Mouse (Mus musculus): ENCODE measurements around the gene Pla2g4a. TPM values are rescaled to one million over a fixed set of nuclear protein-coding genes. Genes with fewer than 3 reads are reported as not detected.

Gene Pla2g4a
- polyA plus RNA-seq, 1 experiment, result 0.42 TPM

DNA sequence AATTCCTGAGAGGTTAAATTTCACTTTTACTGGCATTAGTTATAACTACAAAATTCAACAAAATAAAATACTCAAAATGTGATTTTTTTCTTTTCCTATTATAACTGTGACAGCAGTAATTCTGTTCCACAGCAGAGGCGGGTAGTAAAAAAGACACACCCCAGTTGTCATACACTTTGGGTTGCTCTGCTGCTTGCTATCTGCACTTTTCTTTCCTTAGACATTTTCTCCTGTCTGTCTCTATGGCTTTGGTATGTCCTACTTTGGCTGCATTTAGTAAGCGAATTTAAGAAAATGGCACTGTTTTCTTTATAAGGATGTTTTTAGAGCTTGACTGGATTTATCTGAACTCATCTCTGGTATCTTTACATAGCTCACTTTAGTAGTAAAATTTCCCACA is 98.9 kb downstream of the Pla2g4a start:
- Histone ChIP-seq H3K27me3 (ENCODE audit: control insufficient read depth, insufficient read depth, low read length) (no peaks in the 10 kb centered on the region), H3K27ac (ENCODE audit: insufficient read depth, low read depth, low read length) (no peak overlapping the region), H3K36me3 (ENCODE audit: control insufficient read depth, insufficient read depth, low read length) (no peaks in the 10 kb centered on the region), H3K4me1 (ENCODE audit: control insufficient read depth, insufficient read depth, insufficient read length, low read length) (no peaks in the 10 kb centered on the region), H3K4me3 (ENCODE audit: low read depth, low read length) (no peak overlapping the region)
- TF ChIP-seq POLR2A (IDR thresholded peaks at IDR 0.05; ENCODE audit: low read depth, low read length) (no peak), CTCF (IDR thresholded peaks at IDR 0.05; ENCODE audit: extremely low read depth, insufficient read length, insufficient replicate concordance, low read depth, low read length) (no peak)
- 78% methylated on average over 2 of the region's 2 CpGs for WGBS

DNA sequence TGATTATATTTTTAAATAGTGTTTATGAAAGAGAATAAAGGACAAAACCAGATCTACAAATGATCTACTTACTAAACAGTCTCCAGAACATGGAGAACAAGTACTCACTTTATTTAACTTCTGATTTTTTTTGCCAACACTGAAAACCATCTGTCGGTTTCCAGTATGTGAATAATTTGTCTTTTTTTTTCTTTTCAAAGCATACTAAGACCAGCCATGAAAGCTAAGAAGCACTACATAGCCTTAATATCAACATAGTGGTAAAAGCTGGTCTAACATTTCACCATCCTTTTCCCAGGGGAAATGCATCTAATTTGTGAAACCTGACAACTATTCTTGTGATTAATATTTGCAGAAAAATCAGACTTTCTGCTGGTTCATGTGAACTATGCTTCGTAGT is 99.5 kb downstream of the Pla2g4a start:
- Histone ChIP-seq H3K4me1 (ENCODE audit: control insufficient read depth, insufficient read depth, insufficient read length, low read length) (no peaks in the 10 kb centered on the region), H3K27me3 (ENCODE audit: control insufficient read depth, insufficient read depth, low read length) (no peaks in the 10 kb centered on the region), H3K27ac (ENCODE audit: insufficient read depth, low read depth, low read length) (no peak overlapping the region), H3K4me3 (ENCODE audit: low read depth, low read length) (no peak overlapping the region), H3K36me3 (ENCODE audit: control insufficient read depth, insufficient read depth, low read length) (no peaks in the 10 kb centered on the region)
- 85% methylated on average over 2 of the region's 2 CpGs for WGBS
- no peak for TF ChIP-seq POLR2A (IDR thresholded peaks at IDR 0.05; ENCODE audit: low read depth, low read length)
- no peak for TF ChIP-seq CTCF (IDR thresholded peaks at IDR 0.05; ENCODE audit: extremely low read depth, insufficient read length, insufficient replicate concordance, low read depth, low read length)

DNA sequence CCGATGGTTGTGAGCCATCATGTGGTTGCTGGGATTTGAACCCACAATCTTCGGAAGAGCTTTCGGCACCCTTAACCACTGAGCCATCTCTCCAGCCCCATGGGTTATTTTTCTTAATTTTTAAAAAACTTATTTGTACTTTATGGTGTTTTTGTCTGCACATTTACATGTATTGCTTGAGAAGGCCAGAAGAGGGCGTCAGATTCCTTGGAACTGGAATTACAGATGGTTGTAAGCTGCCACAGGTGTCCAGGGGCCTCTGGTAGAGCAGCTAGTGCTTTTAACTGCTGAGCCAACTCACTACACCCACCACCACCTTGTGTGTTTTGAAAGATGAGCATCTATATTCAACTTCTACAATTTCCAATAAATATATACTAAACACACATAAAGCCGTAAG is 102.4 kb downstream of the Pla2g4a start:
- Histone ChIP-seq H3K4me1 (ENCODE audit: control insufficient read depth, insufficient read depth, insufficient read length, low read length) (no peaks in the 10 kb centered on the region), H3K4me3 (ENCODE audit: low read depth, low read length) (no peak overlapping the region), H3K27ac (ENCODE audit: insufficient read depth, low read depth, low read length) (no peak overlapping the region), H3K27me3 (ENCODE audit: control insufficient read depth, insufficient read depth, low read length) (no peaks in the 10 kb centered on the region), H3K36me3 (ENCODE audit: control insufficient read depth, insufficient read depth, low read length) (0 out of 2 replicates have a peak, but pooled peaks cover 1% of the 10 kb centered on the region)
- 78% methylated on average over 5 of the region's 5 CpGs for WGBS
- TF ChIP-seq CTCF (IDR thresholded peaks at IDR 0.05; ENCODE audit: extremely low read depth, insufficient read length, insufficient replicate concordance, low read depth, low read length), result peak; percentile 28; the same call in 1 of the 2 replicates
- no peak for TF ChIP-seq POLR2A (IDR thresholded peaks at IDR 0.05; ENCODE audit: low read depth, low read length)

DNA sequence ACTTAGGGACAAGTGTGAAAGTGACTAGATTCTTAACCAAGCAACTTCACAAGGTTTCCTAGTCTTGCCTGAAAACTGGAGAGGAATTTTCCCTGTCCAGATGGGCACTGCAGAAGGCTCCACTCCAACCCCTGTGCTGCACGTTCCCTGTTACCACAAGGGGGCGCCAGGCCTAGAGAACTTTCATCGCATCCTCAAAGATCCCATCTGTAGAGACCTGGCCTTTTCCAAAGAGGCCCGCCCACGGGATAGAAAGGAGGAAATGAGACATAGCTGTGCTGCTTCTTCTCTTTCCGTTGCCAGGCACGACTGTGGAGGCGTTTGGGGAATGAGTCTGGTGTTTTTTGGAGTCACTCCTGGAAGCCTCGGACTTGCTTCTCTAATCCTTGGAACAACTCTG is 104.4 kb downstream of the Pla2g4a start:
- Histone ChIP-seq H3K27ac (ENCODE audit: insufficient read depth, low read depth, low read length) (no peak overlapping the region), H3K36me3 (ENCODE audit: control insufficient read depth, insufficient read depth, low read length) (0 out of 2 replicates have a peak, but pooled peaks cover 1% of the 10 kb centered on the region), H3K4me1 (ENCODE audit: control insufficient read depth, insufficient read depth, insufficient read length, low read length) (no peaks in the 10 kb centered on the region), H3K27me3 (ENCODE audit: control insufficient read depth, insufficient read depth, low read length) (no peaks in the 10 kb centered on the region), H3K4me3 (ENCODE audit: low read depth, low read length) (no peak overlapping the region)
- 44% methylated on average over 9 of the region's 9 CpGs for WGBS
- no peak for TF ChIP-seq POLR2A (IDR thresholded peaks at IDR 0.05; ENCODE audit: low read depth, low read length)
- peak; percentile 73; the same call in 1 of the 2 replicates for TF ChIP-seq CTCF (IDR thresholded peaks at IDR 0.05; ENCODE audit: extremely low read depth, insufficient read length, insufficient replicate concordance, low read depth, low read length)

DNA sequence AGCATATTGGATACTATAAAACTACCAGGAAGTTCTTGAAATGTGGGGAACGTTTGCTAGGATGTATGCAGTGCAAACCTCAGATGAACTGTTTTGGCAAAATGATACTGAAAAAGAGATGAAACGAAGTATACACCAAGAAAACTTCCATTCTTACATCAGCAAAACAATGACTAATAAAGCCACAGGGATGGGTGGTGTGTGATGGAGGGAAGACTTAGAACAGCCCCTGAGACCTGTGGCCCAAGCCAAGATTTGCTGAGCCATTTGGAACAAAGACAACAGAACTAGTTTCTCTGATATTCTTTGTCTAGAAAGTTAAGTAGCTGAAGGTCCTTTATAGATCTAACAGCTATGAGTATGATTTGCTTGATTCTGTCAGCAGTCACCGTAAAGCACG is 105.5 kb downstream of the Pla2g4a start:
- no peak for TF ChIP-seq CTCF (IDR thresholded peaks at IDR 0.05; ENCODE audit: extremely low read depth, insufficient read length, insufficient replicate concordance, low read depth, low read length)
- TF ChIP-seq POLR2A (IDR thresholded peaks at IDR 0.05; ENCODE audit: low read depth, low read length), result no peak
- Histone ChIP-seq H3K27me3 (ENCODE audit: control insufficient read depth, insufficient read depth, low read length) (no peaks in the 10 kb centered on the region), H3K36me3 (ENCODE audit: control insufficient read depth, insufficient read depth, low read length) (peaks cover 6% of the 10 kb centered on the region; the same call in 1 of the 2 replicates), H3K27ac (ENCODE audit: insufficient read depth, low read depth, low read length) (no peak overlapping the region), H3K4me1 (ENCODE audit: control insufficient read depth, insufficient read depth, insufficient read length, low read length) (no peaks in the 10 kb centered on the region), H3K4me3 (ENCODE audit: low read depth, low read length) (no peak overlapping the region)
- 77% methylated on average over 4 of the region's 4 CpGs for WGBS

DNA sequence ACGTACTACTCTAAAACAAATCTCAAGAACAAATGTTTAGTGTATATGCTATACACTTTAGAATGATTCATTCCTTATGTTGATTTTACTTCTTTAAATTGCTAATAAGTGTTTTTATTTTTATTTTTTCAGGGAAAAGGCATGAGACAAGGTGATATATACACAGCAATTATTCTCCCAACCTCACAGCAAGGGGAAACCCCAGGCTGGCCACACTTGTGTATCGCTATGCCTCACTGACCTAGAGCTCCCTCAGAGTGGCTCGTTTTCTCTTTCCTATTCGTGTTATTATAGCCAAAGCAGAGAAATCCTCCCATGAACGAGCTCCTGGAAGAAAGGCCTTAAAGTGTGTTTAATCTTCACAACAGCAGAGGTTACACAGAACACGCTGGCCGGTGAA is 106.2 kb downstream of the Pla2g4a start:
- 72% methylated on average over 7 of the region's 7 CpGs for WGBS
- no peak overlapping the region for H3K27ac ChIP-seq (ENCODE audit: insufficient read depth, low read depth, low read length)
- no peaks in the 10 kb centered on the region for H3K27me3 ChIP-seq (ENCODE audit: control insufficient read depth, insufficient read depth, low read length)
- TF ChIP-seq POLR2A (IDR thresholded peaks at IDR 0.05; ENCODE audit: low read depth, low read length) (no peak), CTCF (IDR thresholded peaks at IDR 0.05; ENCODE audit: extremely low read depth, insufficient read length, insufficient replicate concordance, low read depth, low read length) (no peak)
- H3K4me3 ChIP-seq (ENCODE audit: low read depth, low read length), result no peak overlapping the region
- peaks cover 6% of the 10 kb centered on the region; the same call in 1 of the 2 replicates for H3K36me3 ChIP-seq (ENCODE audit: control insufficient read depth, insufficient read depth, low read length)
- H3K4me1 ChIP-seq (ENCODE audit: control insufficient read depth, insufficient read depth, insufficient read length, low read length), result no peaks in the 10 kb centered on the region

DNA sequence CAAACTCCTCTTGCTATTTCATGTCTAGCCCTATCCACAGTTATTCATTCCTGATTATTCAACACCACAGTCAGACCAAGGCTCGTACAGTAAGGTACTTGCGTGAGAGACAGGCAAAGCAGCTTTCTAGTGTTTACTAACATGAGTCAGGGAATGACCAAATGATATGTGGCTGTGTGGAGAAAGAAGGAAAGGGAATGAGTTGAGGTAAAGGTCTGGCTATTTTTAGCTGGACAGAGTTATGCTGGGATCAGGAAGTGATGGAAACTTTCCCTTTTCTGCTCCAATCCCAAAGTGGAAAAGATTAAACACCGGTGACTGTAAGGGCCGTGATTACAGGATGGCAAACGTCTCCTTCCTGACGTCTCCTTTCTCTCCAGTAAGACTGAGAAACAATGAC is 114.4 kb downstream of the Pla2g4a start:
- peaks cover 8% of the 10 kb centered on the region; the same call in 1 of the 2 replicates for H3K36me3 ChIP-seq (ENCODE audit: control insufficient read depth, insufficient read depth, low read length)
- TF ChIP-seq POLR2A (IDR thresholded peaks at IDR 0.05; ENCODE audit: low read depth, low read length) (no peak), CTCF (IDR thresholded peaks at IDR 0.05; ENCODE audit: extremely low read depth, insufficient read length, insufficient replicate concordance, low read depth, low read length) (no peak)
- H3K4me3 ChIP-seq (ENCODE audit: low read depth, low read length), result no peak overlapping the region
- H3K27me3 ChIP-seq (ENCODE audit: control insufficient read depth, insufficient read depth, low read length), result no peaks in the 10 kb centered on the region
- WGBS, result 75% methylated on average over 6 of the region's 6 CpGs
- no peak overlapping the region for H3K27ac ChIP-seq (ENCODE audit: insufficient read depth, low read depth, low read length)
- H3K4me1 ChIP-seq (ENCODE audit: control insufficient read depth, insufficient read depth, insufficient read length, low read length), result no peaks in the 10 kb centered on the region
